In genomic region chr12:83072181-83072887, GRCm38 (mm10) we compare ENCODE assay signal across 9 mouse cellular contexts.
DNase-seq lines count a peak whose midpoint lies in the region; ATAC-seq and TF ChIP-seq lines count a peak whose summit lies in the region.
"Had no signal": no experiment of that assay in that cellular context is flagged by ENCODE, and none has a peak within 500 bp of the region (broad histone marks: within the 10 kb centered on the region; RNA-seq: fewer than 3 reads in every experiment).

No protein-coding gene starts in this region.

- peaks cover 18% of the 10 kb centered on the region for H3K4me1 ChIP-seq in embryonic facial prominence, embryonic 15.5 days
- H3K4me1 ChIP-seq in intestine, embryonic 16.5 days (ENCODE audit: control insufficient read depth, insufficient read depth, low read length) = peaks cover 11% of the 10 kb centered on the region; the same call in 1 of the 2 replicates

- no peak overlapping the region for H3K4me3 ChIP-seq in embryonic facial prominence, embryonic 15.5 days (replicated peaks)
- no peak overlapping the region for H3K4me3 ChIP-seq in intestine, embryonic 16.5 days (ENCODE audit: low read length)
- H3K4me3 ChIP-seq: limb, embryonic 13.5 days had no signal

- ATAC-seq in embryonic facial prominence, embryonic 15.5 days (ENCODE audit: insufficient number of reproducible peaks, low FRiP score, low TSS enrichment, low read depth) = no peak
- ATAC-seq in intestine, embryonic 16.5 days = peak; percentile 31; the same call in 1 of the 2 replicates

- H3K9me3 ChIP-seq in embryonic facial prominence, embryonic 15.5 days (replicated peaks) = no peaks in the 10 kb centered on the region
- H3K9me3 ChIP-seq in intestine, embryonic 16.5 days (ENCODE audit: control insufficient read depth, low read length) = no peaks in the 10 kb centered on the region
- H3K9me3 ChIP-seq: limb, embryonic 13.5 days had no signal

- H3K4me2 ChIP-seq in embryonic facial prominence, embryonic 15.5 days (replicated peaks) = no peak overlapping the region
- H3K4me2 ChIP-seq in intestine, embryonic 16.5 days (ENCODE audit: low read depth, low read length) = no peak overlapping the region

- 27% methylated on average over 3 of the region's 3 CpGs for WGBS in embryonic facial prominence, embryonic 15.5 days
- 32% methylated on average over 3 of the region's 3 CpGs for WGBS in intestine, embryonic 16.5 days

- peak overlapping the region; percentile 44; the same call in 1 of the 2 replicates for H3K27ac ChIP-seq in embryonic facial prominence, embryonic 15.5 days (replicated peaks)
- H3K27ac ChIP-seq in intestine, embryonic 16.5 days (ENCODE audit: low read length) = no peak overlapping the region

- H3K27me3 ChIP-seq in embryonic facial prominence, embryonic 15.5 days = no peaks in the 10 kb centered on the region
- H3K27me3 ChIP-seq in intestine, embryonic 16.5 days (replicated peaks; ENCODE audit: control insufficient read depth, insufficient read depth, low read length) = no peaks in the 10 kb centered on the region
- H3K27me3 ChIP-seq: limb, embryonic 13.5 days had no signal

- no peaks in the 10 kb centered on the region for H3K36me3 ChIP-seq in embryonic facial prominence, embryonic 15.5 days
- no peaks in the 10 kb centered on the region for H3K36me3 ChIP-seq in intestine, embryonic 16.5 days (ENCODE audit: control insufficient read depth, insufficient read depth, low read length)
- H3K36me3 ChIP-seq: limb, embryonic 13.5 days had no signal

- no peak overlapping the region for H3K9ac ChIP-seq in embryonic facial prominence, embryonic 15.5 days
- no peak overlapping the region for H3K9ac ChIP-seq in intestine, embryonic 16.5 days (ENCODE audit: low read depth, low read length)
- H3K9ac ChIP-seq: limb, embryonic 13.5 days had no signal

- no peak for TF ChIP-seq POLR2A in brain, embryonic 14.5 days (IDR thresholded peaks at IDR 0.05; ENCODE audit: borderline replicate concordance, extremely low read depth, insufficient read depth, insufficient read length, poor library complexity, severe bottlenecking)

- peak; percentile 43; the same call in 1 of the 2 replicates for TF ChIP-seq CTCF in brain, embryonic 14.5 days (IDR thresholded peaks at IDR 0.05; ENCODE audit: borderline replicate concordance, extremely low read depth, insufficient read depth, insufficient read length)

- peak; percentile 26 for DNase-seq in kidney, postnatal 14 days
- DNase-seq in kidney, adult 8-10 months = no peak
- DNase-seq in brain, embryonic 14.5 days (ENCODE audit: low read depth) = peak; percentile 57
- peak; percentile 50 to 56 for DNase-seq in spleen, postnatal 10 days (ENCODE audit: low spot score in 2 of 2)
- DNase-seq in B cell, adult 2 months = no peak
- no peak for DNase-seq in frontal cortex, postnatal 25 days (ENCODE audit: low spot score in 2 of 2)

Comparison
In these comparisons a context has a peak if more than half of its experiments do, and no peak if none do; other contexts are left out.
1. DNase-seq: peak in kidney, postnatal 14 days (single experiment), brain, embryonic 14.5 days (single experiment) and spleen, postnatal 10 days (2 of 2); none in kidney, adult 8-10 months (0 of 2), B cell, adult 2 months (0 of 2) and frontal cortex, postnatal 25 days (0 of 2).